Mouse (Mus musculus) CH12.LX (cell line): ENCODE data around the gene Usp42.

Experiments
- CTCF ChIP-seq, 2 experiments: IDR thresholded peaks in 1 of 2; conservative IDR thresholded peaks in 1 of 2; 2 replicates each; pipeline ENCODE4 v1.5.1; 2011 to 2012; ENCODE audit warnings: low read depth in 2 of 2, low read length in 2 of 2, improper control_type of control experiment in 1 of 2, inconsistent platforms in 1 of 2, mild to moderate bottlenecking in 1 of 2, moderate library complexity in 1 of 2
- POLR2A ChIP-seq: IDR thresholded peaks from 2 replicates; pipeline ENCODE4 v1.6.1; 2011; ENCODE audit warnings: low read depth, mild to moderate bottlenecking, improper control_type of control experiment, low read length

GRCm38 (mm10) chr5:143690392-143690791 lies 41.7 kb downstream of the Usp42 start:
- TF ChIP-seq CTCF (conservative IDR thresholded peaks at IDR 0.05 in 1 of 2, IDR thresholded peaks at IDR 0.05 in 1 of 2; ENCODE audit: low read depth in 2 of 2, low read length in 2 of 2) (no peak), POLR2A (no peak)
